Mouse (Mus musculus): ENCODE measurements around the gene Olfr147.
"Not testable (repeated sequence)": the region's sequence is repeated elsewhere in the genome, so short reads cannot be mapped to it uniquely, and the experiment has no call there.

Olfr147 gene

GRCm38 (mm10) chr9:38401398-38401797, at the start of gene Olfr147:
Olfr147 (plus strand) TSS chr9:38401698.
- in situ Hi-C loops (cut with MboI; ENCODE audit: unreplicated experiment in 2 of 2), result no loop called here

GRCm38 (mm10) chr9:38366596-38366995, 34.9 kb upstream of the Olfr147 start, which contains the start of gene Olfr250:
Olfr250 (plus strand) TSS chr9:38366896.
- in situ Hi-C loops (cut with MboI; ENCODE audit: unreplicated experiment in 2 of 2), result no loop called here

GRCm38 (mm10) chr9:38376786-38377185, 24.7 kb upstream of the Olfr147 start, which contains the start of gene Olfr251:
Olfr251 (plus strand) TSS chr9:38377086.
- in situ Hi-C loops (cut with MboI; ENCODE audit: unreplicated experiment in 2 of 2), result no loop called here

- in situ Hi-C loops (cut with MboI; ENCODE audit: unreplicated experiment in 2 of 2), result not testable (repeated sequence)
Measured at GRCm38 (mm10) chr9:38407502-38407901, 6.0 kb downstream of the Olfr147 start.

- in situ Hi-C loops (cut with MboI; ENCODE audit: unreplicated experiment in 2 of 2), result not testable (repeated sequence)
Measured at GRCm38 (mm10) chr9:38413502-38413901, 12.0 kb downstream of the Olfr147 start.

GRCm38 (mm10) chr9:38423801-38424200, 22.3 kb downstream of the Olfr147 start:
- in situ Hi-C loops (cut with MboI; ENCODE audit: unreplicated experiment in 2 of 2), result no loop called here

GRCm38 (mm10) chr9:38427026-38427425, 25.5 kb downstream of the Olfr147 start:
- in situ Hi-C loops (cut with MboI; ENCODE audit: unreplicated experiment in 2 of 2), result no loop called here

- in situ Hi-C loops (cut with MboI; ENCODE audit: unreplicated experiment in 2 of 2), result no loop called here
Measured at GRCm38 (mm10) chr9:38429155-38429554, 27.7 kb downstream of the Olfr147 start, which contains the start of gene Olfr901. Olfr901 (plus strand) TSS chr9:38429455.

- in situ Hi-C loops (cut with MboI; ENCODE audit: unreplicated experiment in 2 of 2), result no loop called here
Measured at GRCm38 (mm10) chr9:38447352-38447751, 45.9 kb downstream of the Olfr147 start, which contains the start of gene Olfr902. Olfr902 (plus strand) TSS chr9:38447652.

All from v-Abl transformed pro-B cells (cell line).